Mouse (Mus musculus) testis, adult 2 months (tissue): Measurements from ENCODE around the gene Crtam.

Source experiments
- CTCF ChIP-seq: fragments of 200-500 bp; IDR thresholded peaks from 2 replicates; pipeline ENCODE4 v1.5.1; 2012; ENCODE audit warnings: low read depth, mild to moderate bottlenecking, inconsistent platforms, low read length, moderate library complexity; ENCODE audit not compliant: control insufficient read depth, insufficient read depth, insufficient replicate concordance
- POLR2A ChIP-seq: fragments of 200-500 bp; IDR thresholded peaks from 2 replicates; pipeline ENCODE4 v1.6.1; 2012; ENCODE audit warnings: low read depth, mild to moderate bottlenecking, inconsistent platforms, low read length, moderate library complexity; ENCODE audit not compliant: control insufficient read depth

DNA sequence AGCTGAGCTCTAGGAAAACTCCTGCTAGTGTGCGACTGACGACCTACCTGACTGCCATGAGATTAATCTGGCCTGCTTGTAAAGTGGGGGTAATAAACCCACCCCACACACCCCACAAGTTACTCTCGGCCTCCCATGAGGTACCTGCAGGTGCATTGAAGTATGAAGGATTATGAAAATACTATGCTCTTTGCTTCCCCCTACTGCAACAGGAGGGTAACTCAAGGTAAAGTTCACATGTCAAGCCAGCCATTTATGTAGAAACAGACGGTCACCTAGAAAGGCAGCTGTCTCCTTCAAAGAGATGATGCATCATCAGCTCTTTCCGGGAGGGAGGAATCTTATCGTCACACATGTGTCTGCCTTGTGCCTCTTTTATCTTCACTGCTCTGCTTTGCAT, 25.4 kb upstream of the Crtam start:
- TF ChIP-seq CTCF (no peak), POLR2A (no peak)
